Comparison of ENCODE assay signal across 8 mouse cellular contexts in the genomic region with DNA sequence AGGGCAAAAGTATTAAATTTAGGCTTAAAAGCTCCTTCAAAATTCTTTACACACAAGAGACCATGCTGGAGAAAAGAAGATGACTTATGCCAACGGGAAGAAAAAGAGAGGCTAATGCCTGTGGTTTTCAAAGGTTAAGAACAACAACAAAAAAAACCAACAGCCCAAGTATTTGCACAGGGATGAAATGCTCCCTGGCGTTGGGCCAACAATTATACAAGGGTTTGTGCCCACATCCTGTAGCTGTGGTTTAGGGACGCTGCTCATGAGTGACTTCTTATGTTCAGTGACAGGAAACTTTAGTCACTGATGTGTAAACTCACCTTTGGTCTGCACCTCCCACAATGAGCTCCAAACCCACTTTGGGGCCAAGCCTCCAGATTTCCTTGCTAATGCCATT.
DNase-seq lines count a peak whose midpoint lies in the region; ATAC-seq and TF ChIP-seq lines count a peak whose summit lies in the region.

No protein-coding gene starts in this region.

- no peak for TF ChIP-seq CTCF in forebrain, postnatal 0 days (IDR thresholded peaks at IDR 0.05; ENCODE audit: low read depth)

- no peaks in the 10 kb centered on the region for H3K27me3 ChIP-seq in midbrain, embryonic 10.5 days (ENCODE audit: low read depth, poor library complexity, severe bottlenecking)
- H3K27me3 ChIP-seq in forebrain, postnatal 0 days (ENCODE audit: insufficient read depth, low read length), result no peaks in the 10 kb centered on the region

- H3K9ac ChIP-seq in forebrain, postnatal 0 days, result no peak overlapping the region

- intact Hi-C loops in left cerebral cortex, postnatal 10 days (cut with DNase I), result no loop called here

- no peak for ATAC-seq in forebrain, postnatal 0 days

- H3K36me3 ChIP-seq in midbrain, embryonic 10.5 days, result no peaks in the 10 kb centered on the region
- no peaks in the 10 kb centered on the region for H3K36me3 ChIP-seq in forebrain, postnatal 0 days (ENCODE audit: insufficient read depth)

- WGBS in midbrain, embryonic 10.5 days, result 53% methylated on average over 3 of the region's 3 CpGs
- 39% methylated on average over 3 of the region's 3 CpGs for WGBS in forebrain, postnatal 0 days

- H3K4me3 ChIP-seq in midbrain, embryonic 10.5 days, result no peak overlapping the region
- no peak overlapping the region for H3K4me3 ChIP-seq in forebrain, postnatal 0 days (ENCODE audit: low read depth, low read length)

- no peaks in the 10 kb centered on the region for H3K4me1 ChIP-seq in midbrain, embryonic 10.5 days
- H3K4me1 ChIP-seq in forebrain, postnatal 0 days (ENCODE audit: insufficient read depth), result no peaks in the 10 kb centered on the region

- no peaks in the 10 kb centered on the region for H3K9me3 ChIP-seq in midbrain, embryonic 10.5 days (replicated peaks)
- no peaks in the 10 kb centered on the region for H3K9me3 ChIP-seq in forebrain, postnatal 0 days (ENCODE audit: low read length)

- H3K27ac ChIP-seq in midbrain, embryonic 10.5 days (replicated peaks), result no peak overlapping the region
- H3K27ac ChIP-seq in forebrain, postnatal 0 days (ENCODE audit: low read depth, low read length), result no peak overlapping the region

- no peak overlapping the region for H3K4me2 ChIP-seq in forebrain, postnatal 0 days (ENCODE audit: low read depth)

- DNase-seq in retina, postnatal 1 day, result peak; percentile 53
- DNase-seq in retina, embryonic 14.5 days (ENCODE audit: low spot score), result no peak
- peak; percentile 71 for DNase-seq in kidney, adult 9 months
- DNase-seq in natural killer cell, adult 2 months (ENCODE audit: low spot score in 2 of 2), result peak; percentile 81 to 84
- no peak for DNase-seq in heart, adult 11 months
- DNase-seq in midbrain, embryonic 10.5 days (ENCODE audit: low spot score), result no peak
- DNase-seq in left cerebral cortex, postnatal 10 days (ENCODE audit: extremely low spot score in 1 of 2, low spot score in 2 of 2), result no peak
- DNase-seq in forebrain, postnatal 0 days, result no peak

Comparison
In these comparisons a context has a peak if more than half of its experiments do, and no peak if none do; other contexts are left out.
1. DNase-seq: peak in retina, postnatal 1 day (single experiment), kidney, adult 9 months (single experiment) and natural killer cell, adult 2 months (2 of 2); none in retina, embryonic 14.5 days (single experiment), heart, adult 11 months (single experiment), midbrain, embryonic 10.5 days (single experiment), left cerebral cortex, postnatal 10 days (0 of 2) and forebrain, postnatal 0 days (single experiment).